Mouse (Mus musculus): Measurements from ENCODE around the gene Pgp.
"Not testable (repeated sequence)": the region's sequence is repeated elsewhere in the genome, so short reads cannot be mapped to it uniquely, and the experiment has no call there.

The Pgp gene

GRCm38 (mm10) chr17:24469910-24470602, at the start of gene Pgp, which contains the start of gene E4f1:
Pgp (plus strand) TSS chr17:24470392.
E4f1 (minus strand) TSS chr17:24470313.
- DNase-seq = peak; percentile 100

GRCm38 (mm10) chr17:24423114-24423513, 47.1 kb upstream of the Pgp start:
- DNase-seq = no peak

- DNase-seq = peak; percentile 57
These were observed 45.7 kb upstream of the Pgp start for GRCm38 (mm10) chr17:24424489-24424888.

GRCm38 (mm10) chr17:24425326-24425725, 44.9 kb upstream of the Pgp start:
- DNase-seq = peak; percentile 67

GRCm38 (mm10) chr17:24425905-24426304, 44.3 kb upstream of the Pgp start:
- no peak for DNase-seq

GRCm38 (mm10) chr17:24426471-24427169, 43.6 kb upstream of the Pgp start, which contains the start of gene Eci1:
Eci1 (plus strand) TSS chr17:24426641.
- peak; percentile 99 for DNase-seq

GRCm38 (mm10) chr17:24427170-24427557, 43.0 kb upstream of the Pgp start:
- no peak for DNase-seq

- DNase-seq = no peak
These were observed 40.8 kb upstream of the Pgp start for GRCm38 (mm10) chr17:24429201-24429983.

- peak; percentile 74 for DNase-seq
These were observed 33.2 kb upstream of the Pgp start for GRCm38 (mm10) chr17:24437016-24437415.

GRCm38 (mm10) chr17:24440377-24440776, 29.8 kb upstream of the Pgp start:
- DNase-seq = no peak

GRCm38 (mm10) chr17:24441148-24441547, 29.0 kb upstream of the Pgp start:
- no peak for DNase-seq

- no peak for DNase-seq
These were observed 28.1 kb upstream of the Pgp start for GRCm38 (mm10) chr17:24442107-24442506.

- DNase-seq = peak; percentile 67
These were observed 27.5 kb upstream of the Pgp start, which contains the start of gene Dnase1l2 for GRCm38 (mm10) chr17:24442632-24443155. Dnase1l2 (minus strand) TSS chr17:24443105.

GRCm38 (mm10) chr17:24443409-24443808, 26.8 kb upstream of the Pgp start:
- peak; percentile 85 for DNase-seq

GRCm38 (mm10) chr17:24446590-24446989, 23.6 kb upstream of the Pgp start:
- no peak for DNase-seq

- no peak for DNase-seq
These were observed 20.7 kb upstream of the Pgp start for GRCm38 (mm10) chr17:24449507-24449906.

- no peak for DNase-seq
These were observed 19.0 kb upstream of the Pgp start for GRCm38 (mm10) chr17:24451220-24451619.

GRCm38 (mm10) chr17:24453372-24453771, 16.8 kb upstream of the Pgp start:
- no peak for DNase-seq

- DNase-seq = no peak
These were observed 15.9 kb upstream of the Pgp start for GRCm38 (mm10) chr17:24454218-24454755.

GRCm38 (mm10) chr17:24454756-24455522, 15.3 kb upstream of the Pgp start:
- peak; percentile 99 for DNase-seq

GRCm38 (mm10) chr17:24455523-24456206, 14.5 kb upstream of the Pgp start:
- DNase-seq = not testable (repeated sequence)

All from cerebellum, adult 9-11 months (tissue).